Mouse (Mus musculus) testis, postnatal 10 days (tissue): ENCODE results near the gene Mrpl23.

Experiments used
- DNase-seq: peaks from one replicate; pipeline ENCODE4 v3.0.0; 2021; ENCODE audit warnings: low spot score

Mrpl23 gene

DNA sequence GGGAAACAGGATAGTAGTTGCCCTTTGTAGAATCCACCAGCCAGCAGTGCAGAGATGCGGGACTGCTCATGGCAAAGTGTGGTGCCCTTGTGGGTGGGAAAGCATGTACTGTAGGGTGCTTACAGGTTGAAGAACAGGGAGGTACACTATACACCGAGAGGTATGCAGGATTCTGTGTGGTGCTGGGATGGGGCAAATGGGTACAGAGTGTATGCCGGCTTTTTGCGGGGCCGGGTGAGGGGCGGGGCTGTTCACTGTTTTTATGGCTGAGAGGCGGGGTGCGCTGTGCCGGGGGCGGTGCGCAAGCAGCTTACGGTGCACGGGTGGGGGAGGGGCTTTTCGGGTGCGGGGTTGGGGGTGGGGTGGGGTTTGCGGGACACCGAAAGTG is at the start of gene Mrpl23:
Mrpl23 (plus strand) TSS at position 16 of the 388 bp plus-strand sequence.
- DNase-seq = no peak

DNA sequence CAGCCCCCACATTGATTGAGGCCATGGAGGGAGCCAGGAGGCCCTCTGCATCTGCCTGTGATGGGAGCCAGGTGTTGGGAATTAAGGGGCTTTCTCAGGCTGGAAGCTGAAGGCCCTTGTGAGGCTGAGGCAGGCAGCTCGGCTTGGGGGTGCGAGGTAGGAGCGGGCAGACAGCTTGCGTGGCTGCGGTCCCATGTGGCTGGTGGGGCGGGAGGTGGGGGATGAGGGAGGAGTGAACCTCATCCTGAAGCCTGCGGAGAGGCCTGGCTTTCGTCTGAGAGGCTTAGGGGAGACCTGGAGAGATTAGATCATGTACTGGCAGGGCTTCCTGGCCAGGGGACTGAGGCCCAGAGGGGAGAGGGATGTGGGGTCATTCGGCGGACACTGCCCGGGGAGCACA is 49.4 kb upstream of the Mrpl23 start:
- DNase-seq = no peak

DNA sequence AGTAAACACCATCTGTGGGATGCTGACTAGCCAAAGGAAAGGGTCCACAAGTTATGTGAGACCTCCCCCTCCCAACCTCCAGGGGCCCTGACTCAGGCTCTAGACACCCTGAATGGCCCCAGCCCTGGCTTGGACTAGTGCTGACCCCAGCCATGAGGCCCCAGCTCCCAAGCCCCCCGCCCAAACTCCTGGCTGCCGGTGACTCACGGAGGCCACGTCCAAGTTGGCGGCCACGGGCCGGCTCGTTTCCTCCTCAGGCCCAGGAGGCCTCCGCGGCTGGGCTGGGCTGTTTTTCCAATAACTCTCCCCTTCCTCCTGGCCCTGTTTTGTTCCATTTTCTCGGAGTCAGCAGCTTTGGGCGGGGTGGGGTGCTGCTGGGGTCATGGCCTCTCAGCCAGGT is 47.7 kb upstream of the Mrpl23 start:
- DNase-seq = no peak

DNA sequence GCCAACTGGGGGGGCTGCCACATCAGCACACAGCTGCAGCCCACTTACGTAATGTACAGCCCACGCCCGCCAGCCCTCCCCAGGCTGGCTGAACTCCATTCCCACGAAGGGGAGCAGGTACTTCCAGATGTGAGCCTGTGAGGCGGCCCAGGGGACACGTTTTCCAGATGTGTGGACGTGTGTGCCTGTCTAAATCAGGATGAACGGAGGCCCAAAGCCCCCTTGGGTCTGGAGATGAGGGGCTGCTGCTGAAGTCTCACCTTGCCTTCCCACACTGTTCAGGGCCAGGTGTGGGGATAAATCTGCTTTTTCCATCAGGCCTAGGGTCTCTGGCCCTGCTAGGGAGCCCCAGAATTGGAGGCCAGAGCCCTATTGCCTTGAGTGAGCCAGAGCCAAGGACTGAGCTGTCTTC is 45.7 kb upstream of the Mrpl23 start:
- no peak for DNase-seq

DNA sequence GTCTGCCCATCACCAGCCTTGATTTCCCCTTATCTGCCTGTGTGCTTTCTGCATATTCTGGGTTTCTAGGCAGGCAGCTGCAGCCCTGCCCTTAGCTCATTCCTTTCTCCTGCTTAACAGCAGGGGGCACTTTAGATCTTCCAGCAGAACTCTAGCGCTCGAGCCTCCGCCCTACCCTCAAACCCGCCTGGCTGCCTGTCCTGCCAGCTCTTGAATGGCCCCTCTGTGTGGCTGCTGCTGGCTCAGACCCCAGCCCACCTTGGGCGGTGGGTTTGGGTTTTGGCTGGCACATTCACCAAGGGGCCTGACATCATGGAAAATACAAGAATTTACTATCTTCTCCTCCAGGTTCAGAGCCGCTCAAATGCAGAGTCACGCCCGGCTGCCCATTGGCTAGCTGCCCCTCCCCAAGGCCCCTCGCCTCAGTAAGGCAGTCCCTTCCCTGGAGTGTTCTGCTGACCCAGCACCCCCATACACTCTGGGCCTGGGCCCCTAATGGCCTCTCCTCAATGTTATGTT is 45.1 kb upstream of the Mrpl23 start:
- no peak for DNase-seq

DNA sequence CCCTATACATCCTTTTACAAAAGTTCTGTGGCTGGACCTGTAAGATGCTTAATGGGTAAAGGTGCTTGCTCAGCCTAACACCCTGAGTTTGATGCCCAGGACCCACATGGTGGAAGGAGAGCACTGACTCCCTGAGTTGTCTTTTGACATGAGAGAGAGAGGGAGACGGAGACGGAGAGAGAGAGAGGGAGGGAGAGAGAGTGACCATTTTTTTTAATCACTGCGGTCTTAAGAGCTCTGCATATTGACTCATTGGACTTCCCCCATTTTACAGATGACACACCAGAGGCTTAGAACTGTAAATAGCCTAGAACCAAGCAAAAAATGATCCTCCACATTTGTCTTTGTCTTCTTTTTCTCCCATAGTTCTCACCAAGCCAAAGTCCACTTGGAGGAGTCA is 44.4 kb upstream of the Mrpl23 start:
- no peak for DNase-seq

DNA sequence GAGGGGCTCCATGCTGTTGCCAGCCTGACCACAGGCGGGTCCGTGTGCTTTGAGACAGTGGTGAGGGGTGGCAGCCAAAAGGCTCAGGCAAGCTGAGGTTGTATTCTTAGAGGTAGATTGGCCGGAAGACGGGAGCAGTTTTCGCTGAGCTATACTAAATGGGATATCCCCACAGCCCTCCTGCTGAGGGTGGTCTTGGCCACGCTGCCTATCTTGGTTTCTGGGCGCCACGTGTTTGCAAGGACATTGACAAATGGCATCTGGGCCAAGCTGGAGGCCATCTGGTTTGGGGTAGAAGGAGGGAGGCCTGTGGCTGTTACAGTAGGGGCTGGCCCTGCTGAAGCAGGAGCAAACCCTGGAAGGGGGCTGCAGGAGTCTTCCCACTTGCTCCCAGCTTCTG is 39.0 kb upstream of the Mrpl23 start:
- DNase-seq = no peak

DNA sequence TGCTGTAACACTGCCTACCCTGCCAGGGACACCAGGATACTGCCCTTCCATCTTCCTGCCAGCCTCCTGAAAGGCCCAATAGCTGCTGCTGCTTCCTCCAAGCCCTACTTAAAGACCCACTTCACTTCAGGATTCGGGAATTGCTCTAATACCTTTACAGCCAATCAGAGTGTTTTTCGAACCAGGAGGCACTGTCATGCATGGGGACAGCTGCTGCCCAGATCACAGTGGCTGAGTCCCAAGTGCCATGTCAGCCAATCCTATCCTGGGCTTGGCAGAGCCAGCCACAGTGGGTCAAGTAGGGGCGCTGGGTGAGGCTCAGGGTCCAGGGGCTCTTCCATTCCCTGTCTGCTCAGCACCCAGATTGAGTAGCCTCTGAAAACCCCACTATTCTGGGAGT is 36.3 kb upstream of the Mrpl23 start:
- no peak for DNase-seq

DNA sequence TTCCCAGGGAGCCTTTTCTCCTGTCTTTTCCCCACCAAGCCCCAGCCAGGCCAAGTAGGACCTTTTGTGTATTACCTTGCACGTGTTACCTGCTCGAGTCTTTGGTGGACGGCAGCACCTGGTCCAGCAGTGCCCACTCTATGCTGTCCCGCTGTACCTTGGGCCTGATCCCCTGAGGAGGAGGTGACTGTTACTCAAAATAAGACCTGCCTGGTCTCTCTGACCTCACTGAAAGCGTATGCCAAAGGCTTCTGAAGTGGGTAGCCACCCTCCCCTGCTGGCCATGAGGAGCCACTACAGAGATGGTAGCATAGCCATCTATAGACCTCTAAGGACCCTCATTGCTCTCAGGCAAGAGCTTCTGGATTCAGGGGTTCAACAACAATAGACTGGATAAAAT is 35.7 kb upstream of the Mrpl23 start:
- DNase-seq = no peak

DNA sequence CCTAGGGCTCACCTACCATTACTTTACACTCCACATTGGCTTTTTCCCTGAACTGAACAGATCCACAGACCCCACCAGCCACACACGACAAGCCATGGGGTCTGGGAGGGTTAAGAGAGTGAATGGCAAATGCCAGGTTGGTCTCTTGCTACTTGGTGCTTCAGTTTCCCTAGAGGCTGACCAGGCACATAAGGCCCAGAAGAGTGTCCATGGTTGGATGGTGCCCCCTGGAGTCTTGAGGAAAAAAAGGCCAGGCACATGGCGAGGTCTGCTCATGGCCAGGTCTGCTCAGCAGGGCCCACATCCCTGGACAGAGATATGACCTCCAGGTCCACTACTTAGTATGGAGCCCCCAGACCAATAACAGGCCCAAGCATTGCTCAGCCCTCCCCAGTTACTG is 34.7 kb upstream of the Mrpl23 start:
- DNase-seq = no peak

DNA sequence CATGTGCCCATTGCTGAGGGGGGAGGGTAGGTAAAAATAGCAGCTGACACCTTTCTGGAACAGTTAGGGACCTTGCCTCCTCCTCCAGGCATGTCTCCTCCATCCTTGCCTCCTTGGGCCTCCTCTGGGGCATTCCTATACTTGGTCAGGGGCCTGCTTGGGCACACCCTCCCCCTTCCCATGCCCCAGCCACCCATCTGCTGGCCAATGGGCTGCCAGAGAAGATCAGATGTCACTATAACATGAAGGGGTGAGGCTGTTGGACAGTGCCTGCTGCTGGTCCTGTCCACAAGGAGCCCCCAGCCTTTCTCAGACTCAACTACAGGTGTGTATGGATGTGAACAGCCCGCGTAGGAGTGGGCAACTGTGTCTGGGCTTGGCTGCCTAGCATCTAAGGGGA is 33.9 kb upstream of the Mrpl23 start, which contains the start of gene Tnnt3:
Tnnt3 (plus strand) TSS at position 262 of the 400 bp plus-strand sequence.
- no peak for DNase-seq

DNA sequence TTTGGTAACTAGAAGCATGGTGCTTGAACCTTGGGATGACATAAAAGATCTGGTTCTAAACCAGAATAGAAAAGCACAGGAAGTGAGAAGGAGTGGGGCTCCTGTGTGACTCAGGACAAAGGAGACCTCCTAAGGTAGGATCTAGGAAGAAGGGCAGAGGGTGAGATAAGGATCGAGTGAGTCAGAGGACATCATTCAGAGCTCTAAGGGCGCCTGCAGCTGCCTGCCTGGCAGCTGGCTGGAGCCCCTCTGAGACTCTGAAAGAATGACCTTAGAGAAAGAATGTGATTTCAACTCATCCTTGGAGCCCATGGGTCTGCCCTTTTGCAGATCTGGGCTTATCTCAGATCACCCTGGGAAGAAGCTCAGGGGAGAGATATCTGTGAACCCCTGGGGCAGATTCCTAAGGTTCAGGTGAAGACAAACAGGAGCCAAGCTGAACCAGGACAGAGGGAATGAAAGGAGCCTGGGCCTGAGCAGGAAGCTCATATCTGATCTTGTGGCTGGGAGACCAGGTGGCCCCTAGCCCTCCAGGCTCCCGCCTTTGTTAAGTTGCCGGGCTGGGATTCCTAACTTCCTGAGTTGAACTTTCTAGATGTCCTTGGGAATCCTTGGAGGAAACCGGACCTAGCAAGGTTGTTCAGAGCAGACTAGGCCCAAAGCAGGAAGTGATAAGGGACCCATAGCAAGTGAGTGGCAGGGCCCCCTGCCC is 33.3 kb upstream of the Mrpl23 start:
- no peak for DNase-seq

DNA sequence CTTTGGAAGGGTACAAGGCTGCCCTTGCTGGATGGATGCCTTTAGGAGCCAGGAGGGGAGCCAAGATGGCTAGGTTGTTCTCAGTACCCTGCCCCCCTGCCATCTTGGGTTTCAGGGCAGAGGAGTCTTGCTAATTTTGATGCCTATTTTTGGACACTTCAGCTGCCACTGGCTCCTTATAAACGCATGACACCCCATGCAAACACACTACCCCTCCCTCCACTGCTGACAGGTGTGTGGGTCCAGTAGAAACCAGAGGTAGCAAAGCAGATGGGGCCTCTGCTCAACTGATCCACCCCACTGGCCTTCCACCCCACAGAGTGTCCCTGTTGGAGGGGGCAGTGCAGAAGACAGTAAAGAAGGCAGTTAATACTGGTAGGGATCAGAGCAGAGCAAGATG is 32.5 kb upstream of the Mrpl23 start:
- no peak for DNase-seq

DNA sequence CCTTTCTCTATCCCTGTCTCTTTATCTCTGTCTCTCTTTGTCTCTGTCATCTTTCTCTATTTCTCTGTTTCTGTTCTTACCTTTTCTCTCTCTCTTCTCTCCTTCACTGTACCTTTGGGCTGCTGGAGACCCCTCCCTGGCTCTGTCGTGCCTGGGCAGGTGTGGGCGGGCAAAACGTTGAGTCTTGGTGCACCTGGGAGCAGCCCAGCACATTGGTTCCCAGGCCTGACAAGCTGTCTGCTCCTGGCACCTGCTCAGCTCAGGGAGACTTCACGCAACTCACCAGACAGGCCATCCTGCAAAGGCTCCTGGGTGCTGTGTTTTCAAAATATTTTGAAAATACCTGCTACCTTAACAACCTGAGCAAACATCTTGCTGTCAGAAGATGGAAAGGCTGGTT is 29.3 kb upstream of the Mrpl23 start:
- no peak for DNase-seq

DNA sequence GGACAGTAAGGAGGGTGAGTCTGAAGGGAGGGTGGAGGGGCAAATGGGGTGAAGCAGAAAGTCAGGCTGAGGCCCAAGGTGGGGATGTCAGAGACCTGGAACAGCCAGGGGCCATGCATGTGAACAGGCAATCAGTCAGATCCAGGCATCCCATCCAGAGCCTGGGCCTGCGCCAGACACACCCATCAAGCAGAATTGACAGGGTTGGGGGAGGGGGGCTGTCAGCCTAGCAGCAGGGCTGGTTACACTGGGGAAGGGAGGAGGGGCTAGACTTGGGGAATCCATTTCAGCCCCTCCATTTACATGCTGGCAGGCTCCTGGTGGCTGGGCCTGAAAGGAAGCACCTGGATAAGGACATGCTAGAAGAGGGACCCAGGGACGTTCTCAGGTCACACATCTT is 26.5 kb upstream of the Mrpl23 start:
- DNase-seq = no peak

DNA sequence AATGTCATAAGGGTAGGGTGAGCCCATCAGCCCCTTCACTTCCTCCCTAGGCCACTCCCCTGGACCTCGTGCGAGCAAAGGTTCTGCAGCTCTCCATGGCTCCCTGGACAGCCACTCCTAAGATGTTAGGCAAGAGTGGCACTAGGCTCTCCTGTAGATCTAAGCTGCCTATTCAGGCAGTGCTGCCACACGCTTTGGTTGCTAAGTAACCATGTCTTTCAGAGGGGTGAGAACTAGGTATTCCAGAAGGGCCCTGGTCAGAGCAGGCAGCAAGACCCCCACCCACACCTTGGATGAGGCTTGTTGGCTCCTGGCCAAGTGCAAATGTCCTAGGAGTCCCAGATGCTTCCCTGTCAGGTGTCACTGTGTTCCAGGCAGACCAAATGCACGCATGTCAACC is 26.0 kb upstream of the Mrpl23 start:
- DNase-seq = no peak

DNA sequence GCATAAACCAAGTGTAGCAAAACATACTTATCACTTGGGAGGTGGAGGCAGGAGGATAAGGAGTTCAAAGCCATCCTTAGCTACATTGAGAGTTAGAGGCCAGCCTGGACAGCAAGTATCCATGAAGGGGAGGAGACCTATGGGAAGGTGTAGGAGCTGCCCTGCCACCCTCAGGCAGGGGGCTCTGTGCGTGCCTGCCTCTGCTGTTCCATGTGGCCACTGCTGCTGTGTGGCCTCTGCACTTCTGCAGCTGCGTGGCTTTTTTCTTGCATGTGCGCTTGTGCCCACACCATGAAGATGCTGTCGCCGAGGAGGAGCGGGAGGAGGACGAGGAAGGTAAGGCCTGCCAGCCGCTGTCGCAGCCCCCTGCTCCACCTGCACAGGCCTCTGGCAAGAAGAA is 25.0 kb upstream of the Mrpl23 start:
- DNase-seq = no peak

DNA sequence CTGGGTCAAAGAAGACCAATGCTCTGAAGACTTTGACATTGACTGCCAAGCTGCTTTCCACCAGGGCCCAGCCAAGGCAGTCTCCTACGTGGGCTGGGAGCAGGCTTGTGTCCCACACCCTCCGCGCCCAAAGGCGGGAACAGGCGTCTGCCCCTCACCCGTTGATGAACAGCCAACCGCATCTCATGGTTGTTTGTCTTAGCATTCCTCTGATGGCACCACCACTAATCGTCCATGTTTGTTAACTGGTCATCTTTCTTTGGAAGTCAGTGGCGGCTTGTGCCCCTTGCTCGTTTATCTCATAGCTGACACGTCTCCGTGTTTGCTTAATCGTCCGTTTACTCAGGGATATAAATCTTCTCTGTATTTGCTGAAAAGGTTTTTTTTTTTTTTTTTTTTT is 23.0 kb upstream of the Mrpl23 start:
- DNase-seq = no peak

DNA sequence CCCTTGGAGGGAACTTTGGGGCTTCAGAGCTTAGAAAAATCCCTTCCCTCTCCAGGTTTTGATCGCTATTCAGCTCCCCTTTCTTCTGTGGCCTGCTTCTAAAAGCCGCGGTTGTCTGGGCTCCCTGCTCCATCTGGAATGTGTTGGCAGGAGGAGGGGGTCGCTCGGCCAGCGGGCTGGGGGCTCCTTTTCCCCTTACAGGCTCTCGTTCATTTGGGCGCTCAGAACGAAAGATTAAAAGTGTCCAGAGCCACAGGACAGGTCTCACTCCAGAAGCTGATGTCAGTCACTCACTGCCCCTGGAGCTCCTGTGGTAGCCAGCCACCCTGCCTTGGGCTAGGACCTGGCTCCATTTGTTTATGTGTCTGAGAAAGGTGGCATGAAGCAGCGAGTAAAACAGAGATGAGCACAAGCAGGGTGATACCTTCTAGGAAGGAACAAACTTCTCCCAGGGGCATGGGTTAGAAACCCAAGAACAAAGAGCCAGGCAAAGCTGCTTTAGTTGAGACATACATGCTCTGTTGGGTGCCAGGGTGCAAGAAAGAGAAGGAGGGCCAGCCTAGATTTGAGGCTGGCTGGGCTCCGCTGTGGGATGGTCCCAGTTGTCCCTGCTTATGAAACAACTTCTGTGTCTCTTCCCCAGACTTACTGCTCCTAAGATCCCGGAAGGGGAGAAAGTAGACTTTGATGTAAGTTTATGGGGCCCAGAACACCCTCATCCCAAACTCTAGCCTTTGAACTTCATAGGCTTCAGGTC is 22.3 kb upstream of the Mrpl23 start:
- no peak for DNase-seq

DNA sequence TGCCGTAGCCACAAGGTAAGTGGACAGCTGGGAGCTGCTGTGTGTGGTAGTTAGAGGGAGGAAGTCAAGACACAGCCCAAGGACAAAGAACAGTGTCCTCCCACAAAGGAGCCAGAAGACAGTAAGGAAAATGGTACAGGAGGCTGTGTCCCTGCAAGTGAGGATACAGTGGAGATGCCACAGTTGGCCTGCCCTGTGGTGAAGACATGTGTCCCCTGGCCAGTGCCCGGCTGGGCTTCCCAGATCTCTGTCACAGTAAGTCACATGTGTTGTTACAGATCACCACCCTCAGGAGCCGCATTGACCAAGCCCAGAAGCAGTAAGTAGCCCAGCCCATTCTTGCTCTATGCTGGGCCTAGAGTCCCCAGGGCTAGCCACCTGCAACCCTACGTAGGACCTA is 18.4 kb upstream of the Mrpl23 start:
- DNase-seq = no peak

DNA sequence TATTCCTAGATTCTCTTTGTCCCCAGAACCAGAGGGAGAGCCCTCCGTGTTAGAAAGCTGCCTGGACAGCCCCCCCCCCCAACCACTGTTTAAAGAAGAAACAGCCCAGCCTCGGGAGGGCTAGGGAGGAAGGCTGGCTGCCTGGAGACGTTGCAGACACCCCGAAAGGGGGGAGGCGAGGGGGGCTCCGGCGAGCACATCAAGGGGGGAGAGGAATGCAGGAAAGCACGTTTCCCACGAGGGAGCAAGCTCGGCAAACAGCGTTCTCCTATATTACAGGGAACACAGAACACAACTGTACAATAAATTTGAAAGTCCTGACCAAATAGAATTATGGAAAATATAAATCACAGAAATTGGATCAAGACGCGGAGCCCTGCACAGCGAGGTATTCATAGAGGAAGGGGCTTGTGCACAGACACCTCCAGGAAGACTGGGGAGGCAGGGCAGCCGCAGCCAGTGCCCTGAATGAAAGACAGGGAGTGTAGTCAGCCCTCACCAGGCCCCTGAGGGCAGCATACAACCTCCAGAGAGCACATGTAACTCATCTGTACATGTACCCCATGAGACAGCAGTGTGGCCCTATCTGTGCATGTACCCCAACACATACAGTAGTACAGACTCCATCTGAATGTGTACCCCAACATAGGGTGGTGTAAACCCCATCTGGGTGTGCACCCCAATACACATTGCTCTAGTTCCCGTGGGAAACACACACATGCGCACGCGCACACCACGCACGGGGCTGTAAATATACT is 16.1 kb upstream of the Mrpl23 start:
- no peak for DNase-seq

DNA sequence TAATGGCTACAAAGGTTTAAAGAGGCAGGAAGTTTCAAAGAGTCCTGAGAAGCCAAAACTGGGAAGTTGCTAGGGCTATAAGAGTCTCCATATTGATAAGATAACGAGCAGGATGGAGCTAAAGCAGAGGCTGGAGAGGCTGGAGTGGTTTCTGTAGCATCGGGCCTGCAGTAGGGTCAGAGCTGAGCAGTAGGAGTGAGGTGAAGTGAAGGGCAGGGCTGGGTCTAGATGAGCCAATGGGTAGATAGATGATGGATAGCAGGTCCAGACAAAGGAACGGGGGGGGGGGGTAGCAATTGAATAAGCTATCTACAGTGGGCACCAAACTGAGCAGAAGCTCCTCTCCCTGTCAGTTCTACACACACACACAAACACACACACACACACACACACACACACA is 15.0 kb upstream of the Mrpl23 start:
- no peak for DNase-seq

DNA sequence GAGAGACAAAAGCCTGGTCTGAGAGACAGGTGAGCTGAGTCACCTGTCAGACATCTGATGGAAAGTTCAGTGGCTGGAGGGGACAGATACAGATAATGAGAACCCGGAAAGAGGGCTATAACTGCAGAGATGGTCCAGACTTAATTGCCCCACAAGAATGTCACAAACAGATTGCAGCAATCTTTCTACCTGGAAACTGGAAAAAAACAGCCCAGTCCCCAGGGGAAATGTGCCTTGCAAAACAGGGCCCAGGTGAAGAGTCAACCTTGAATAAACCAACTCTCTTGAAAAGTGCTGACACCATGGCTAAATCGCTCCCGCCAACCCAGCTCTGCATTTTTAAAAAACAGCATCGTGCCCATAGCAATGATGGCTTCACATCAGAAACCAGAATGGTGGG is 12.2 kb upstream of the Mrpl23 start:
- DNase-seq = no peak
